Mouse (Mus musculus) ES-E14 (cell line): ENCODE results near the gene Cxcr2. TPM values are rescaled to one million over a fixed set of nuclear protein-coding genes. Genes with fewer than 3 reads are reported as not detected.

Source experiments
- DNase-seq: peaks from one replicate; pipeline ENCODE4 v3.0.0-alpha.2; 2013; ENCODE audit warnings: low read depth, low spot score
- H3K27ac ChIP-seq: 2 replicates; pipeline ENCODE4 v1.5.1; 2012; ENCODE audit warnings: low read depth, mild to moderate bottlenecking, low read length, moderate library complexity, mixed read lengths; ENCODE audit not compliant: poor library complexity, insufficient read depth, severe bottlenecking
- H3K36me3 ChIP-seq: 2 replicates; pipeline ENCODE4 v1.6.1; 2012; ENCODE audit warnings: mild to moderate bottlenecking, low read length, moderate library complexity, mixed read lengths; ENCODE audit not compliant: control insufficient read depth, poor library complexity, insufficient read depth, severe bottlenecking
- H3K4me1 ChIP-seq, 2 experiments: fragments of 150-350 bp in 1 of 2; sonication (generic) in 1 of 2; 2 replicates each; pipeline ENCODE4 v1.6.1; 2012; ENCODE audit warnings: low read length in 2 of 2, mild to moderate bottlenecking in 1 of 2, mixed read lengths in 1 of 2; ENCODE audit not compliant: control insufficient read depth in 2 of 2, insufficient read depth in 2 of 2, poor library complexity in 1 of 2
- H3K4me3 ChIP-seq, 2 experiments: fragments of 150-350 bp in 1 of 2; sonication (generic) in 1 of 2; 2 replicates each; pipeline ENCODE4 v1.5.1; 2012; ENCODE audit warnings: low read length in 2 of 2, low read depth in 1 of 2, mild to moderate bottlenecking in 1 of 2, mixed read lengths in 1 of 2; ENCODE audit not compliant: insufficient read depth in 1 of 2, poor library complexity in 1 of 2, severe bottlenecking in 1 of 2
- H3K9ac ChIP-seq: 2 replicates; pipeline ENCODE4 v1.6.1; 2012; ENCODE audit warnings: low read depth, mild to moderate bottlenecking, low read length, mixed read lengths; ENCODE audit not compliant: poor library complexity, insufficient read depth, severe bottlenecking
- H3K9me3 ChIP-seq: fragments of 150-350 bp; sonication (generic); 2 replicates; pipeline ENCODE4 v1.6.1; 2012; ENCODE audit warnings: low read depth, mild to moderate bottlenecking, low read length; ENCODE audit not compliant: control insufficient read depth, insufficient read depth
- CHD2 ChIP-seq: IDR thresholded peaks from 2 replicates; pipeline ENCODE4 v1.6.1; 2014; ENCODE audit warnings: mild to moderate bottlenecking, low read depth, low read length, inconsistent platforms
- HCFC1 ChIP-seq: IDR thresholded peaks from 2 replicates; pipeline ENCODE4 v1.6.1; 2012; ENCODE audit warnings: low read length, inconsistent platforms, borderline replicate concordance; ENCODE audit not compliant: insufficient read depth
- MAFK ChIP-seq: IDR thresholded peaks from 2 replicates; pipeline ENCODE4 v1.6.1; 2014; ENCODE audit warnings: mild to moderate bottlenecking, low read depth, low read length, inconsistent platforms; ENCODE audit not compliant: insufficient read depth
- ZC3H11A ChIP-seq: IDR thresholded peaks from 2 replicates; pipeline ENCODE4 v1.6.1; 2012; ENCODE audit warnings: low read depth, mild to moderate bottlenecking, inconsistent platforms, low read length, borderline replicate concordance
- ZNF384 ChIP-seq: IDR thresholded peaks from 2 replicates; pipeline ENCODE4 v1.6.1; 2012; ENCODE audit warnings: low read depth, low read length, inconsistent platforms
- in situ Hi-C, 2 experiments: fragments of 600-800 bp; cut with MboI; formaldehyde crosslinking; loops; one replicate each; pipeline ENCODE4 v1.15.1; 2025; ENCODE audit warnings: low sequenced_read_pairs in 2 of 2, inconsistent platforms in 1 of 2; ENCODE audit not compliant: unreplicated experiment in 2 of 2
- total RNA-seq: library from RNA; depleted of rRNA; stranded (reverse); fragments of 300-350 nt; gene quantifications from 2 replicates; pipeline ENCODE4 v1.2.3, GENCODE M21; 2012

The Cxcr2 gene
- total RNA-seq, 1 experiment, result 0.22 TPM

DNA sequence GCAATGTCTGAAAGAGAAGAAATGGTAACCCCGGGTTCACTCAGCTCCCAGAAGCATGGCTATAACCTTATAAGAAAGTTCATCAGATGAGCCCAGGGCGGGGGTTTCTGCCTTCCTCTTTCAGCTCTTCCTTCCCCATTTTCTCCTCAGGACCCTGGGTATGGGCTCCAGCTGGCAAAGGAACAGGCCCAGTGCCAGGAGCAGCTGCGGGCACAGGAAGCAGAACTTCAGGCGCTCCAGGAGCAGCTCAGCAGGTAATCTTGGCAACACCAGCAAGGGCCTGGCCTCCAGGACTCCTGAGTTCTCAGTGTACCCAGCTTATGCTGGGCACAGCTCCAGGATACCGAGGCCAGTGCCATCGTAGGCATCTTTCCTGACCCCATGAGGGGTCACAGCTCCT lies 19.8 kb upstream of the Cxcr2 start:
- no peak overlapping the region for H3K27ac ChIP-seq
- in situ Hi-C loops, result no loop called here
- no peak for TF ChIP-seq ZNF384
- TF ChIP-seq CHD2, result no peak
- TF ChIP-seq HCFC1, result no peak
- TF ChIP-seq ZC3H11A, result no peak
- no peak for TF ChIP-seq MAFK

DNA sequence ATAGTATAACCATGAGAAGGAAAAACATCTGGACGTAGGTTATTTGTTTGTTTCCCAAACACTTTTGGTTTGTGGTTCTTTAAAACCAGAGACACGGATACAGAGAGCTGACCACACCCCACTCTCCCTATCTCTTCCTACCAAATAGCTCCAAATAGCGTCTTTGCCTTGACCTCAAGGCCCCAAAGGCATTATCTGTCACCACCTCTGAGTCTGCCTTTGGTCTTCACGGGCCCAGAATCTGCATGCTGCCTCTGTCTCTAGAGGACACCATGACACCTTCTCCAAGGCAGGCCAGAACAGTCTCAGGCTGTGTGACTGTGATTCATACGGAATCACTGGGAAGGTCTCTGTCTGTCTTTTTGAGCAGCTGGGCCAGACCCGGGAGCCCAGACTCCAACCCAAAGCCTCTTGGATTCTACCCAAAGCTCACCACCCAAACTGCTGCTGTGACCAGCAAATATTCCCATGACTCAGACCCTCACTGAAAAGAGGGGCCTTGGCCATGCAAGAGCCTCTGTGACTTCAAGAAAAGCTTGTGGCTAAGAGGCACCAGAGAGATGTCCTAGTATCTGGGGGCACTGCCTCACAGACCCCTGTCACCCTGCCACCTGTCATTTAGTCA lies 18.4 kb upstream of the Cxcr2 start:
- Histone ChIP-seq H3K4me1 (no peaks in the 10 kb centered on the region), H3K9me3 (no peaks in the 10 kb centered on the region), H3K9ac (no peak overlapping the region), H3K27ac (no peak overlapping the region), H3K36me3 (no peaks in the 10 kb centered on the region), H3K4me3 (no peak overlapping the region)
- TF ChIP-seq ZNF384 (no peak), HCFC1 (no peak), MAFK (no peak), CHD2 (no peak), ZC3H11A (no peak)
- DNase-seq, result no peak
- in situ Hi-C loops, result no loop called here

More for the DNA sequence above, 19.8 kb upstream of the Cxcr2 start:
- Histone ChIP-seq H3K9me3 (no peaks in the 10 kb centered on the region), H3K4me3 (no peak overlapping the region), H3K9ac (no peak overlapping the region), H3K4me1 (no peaks in the 10 kb centered on the region), H3K36me3 (no peaks in the 10 kb centered on the region)
- no peak for DNase-seq

DNA sequence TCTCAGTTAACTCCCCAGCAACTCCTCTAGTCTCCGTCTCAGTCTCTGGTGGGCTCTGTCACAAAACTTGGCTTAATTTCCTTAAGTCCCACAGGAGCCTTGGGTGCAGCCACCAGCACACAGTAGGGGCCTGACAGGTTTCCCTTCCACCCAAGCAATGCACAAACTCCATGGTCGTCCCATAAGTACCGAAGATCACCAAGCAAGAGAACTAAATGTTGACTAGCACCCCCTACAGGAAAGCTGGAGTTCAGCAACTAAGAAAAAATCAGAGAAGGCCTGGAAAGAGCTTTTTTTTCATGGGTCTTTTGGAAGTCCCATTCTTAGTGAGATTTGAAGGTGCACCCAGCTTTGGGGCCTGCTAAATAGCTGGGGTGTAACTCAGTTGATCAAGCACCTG lies 14.4 kb upstream of the Cxcr2 start:
- no peak overlapping the region for H3K27ac ChIP-seq
- 0 out of 4 replicates have a peak, but pooled peaks cover 0 to 2% of the 10 kb centered on the region in 2 experiments for H3K4me1 ChIP-seq
- H3K4me3 ChIP-seq, result no peak overlapping the region
- no peaks in the 10 kb centered on the region for H3K9me3 ChIP-seq
- no peak overlapping the region for H3K9ac ChIP-seq
- TF ChIP-seq MAFK, result no peak
- no peak for TF ChIP-seq HCFC1
- TF ChIP-seq ZNF384, result peak; percentile 53; the same call in 1 of the 2 replicates
- DNase-seq, result no peak
- no peaks in the 10 kb centered on the region for H3K36me3 ChIP-seq
- in situ Hi-C loops, result no loop called here

DNA sequence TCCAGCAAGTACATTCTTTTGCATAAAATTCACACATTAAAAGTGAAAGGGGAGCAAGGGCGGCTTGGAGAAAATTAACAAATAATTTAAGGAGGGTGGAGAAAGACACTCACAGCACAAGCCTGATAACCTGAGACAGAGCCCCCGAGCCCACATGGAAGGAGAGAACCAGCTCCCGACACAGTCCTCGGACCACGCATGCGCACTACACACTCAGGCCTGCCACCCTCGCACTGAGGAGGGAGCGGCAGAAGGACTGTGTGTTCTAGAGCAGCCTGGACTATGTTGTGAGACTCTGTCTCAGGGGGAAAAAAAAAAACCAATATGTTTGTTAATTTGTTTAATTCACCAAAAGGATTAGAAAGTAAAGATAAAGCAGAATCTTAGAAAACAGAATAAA lies 12.0 kb upstream of the Cxcr2 start:
- no peak overlapping the region for H3K4me3 ChIP-seq
- H3K9ac ChIP-seq, result no peak overlapping the region
- DNase-seq, result no peak
- no peak overlapping the region for H3K27ac ChIP-seq
- in situ Hi-C loops, result no loop called here
- TF ChIP-seq ZC3H11A, result no peak
- no peak for TF ChIP-seq HCFC1
- H3K36me3 ChIP-seq, result no peaks in the 10 kb centered on the region
- H3K4me1 ChIP-seq, result 0 out of 4 replicates have a peak, but pooled peaks cover 0 to 2% of the 10 kb centered on the region in 2 experiments
- no peaks in the 10 kb centered on the region for H3K9me3 ChIP-seq

DNA sequence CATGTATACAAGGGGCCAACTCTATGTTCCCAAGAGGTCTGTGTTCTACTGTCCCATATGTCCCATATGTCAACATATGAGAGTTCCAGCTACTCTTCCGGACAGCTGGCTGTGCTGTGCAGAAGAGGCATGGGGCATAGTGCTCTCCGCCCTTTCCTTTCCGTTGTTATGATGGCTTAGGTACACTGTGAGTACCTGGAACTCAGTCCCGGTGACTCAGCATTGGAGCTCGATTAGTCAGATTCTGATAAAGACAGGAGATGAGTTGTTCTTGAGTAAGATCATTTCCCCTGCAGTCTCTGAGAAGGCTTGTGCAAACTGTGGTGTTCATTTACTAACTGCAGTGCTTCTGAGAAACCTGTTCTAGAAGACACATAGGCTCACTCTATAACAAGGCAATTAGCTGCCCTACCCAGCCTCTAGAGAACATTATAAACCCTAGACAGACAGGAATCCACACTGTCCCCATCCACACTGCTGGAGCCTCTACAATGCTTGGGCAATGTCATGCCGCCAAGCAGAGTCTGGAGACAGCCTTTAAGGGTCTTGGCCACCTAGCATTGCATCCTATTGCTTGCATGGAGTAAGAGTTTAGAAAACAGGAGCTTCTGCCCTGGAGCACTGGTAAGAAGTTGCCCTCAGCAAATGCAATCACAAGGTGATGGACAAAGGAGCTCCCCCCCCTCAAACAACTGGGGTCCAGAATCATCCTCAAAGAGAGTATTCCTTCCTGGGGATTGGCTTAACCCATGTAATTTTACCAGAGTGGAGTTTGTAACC lies 4.5 kb upstream of the Cxcr2 start:
- in situ Hi-C loops, result no loop called here
- Histone ChIP-seq H3K9ac (no peak overlapping the region), H3K27ac (no peak overlapping the region), H3K4me3 (no peak overlapping the region), H3K9me3 (no peaks in the 10 kb centered on the region), H3K4me1 (no peaks in the 10 kb centered on the region), H3K36me3 (no peaks in the 10 kb centered on the region)
- TF ChIP-seq ZNF384 (no peak), CHD2 (no peak), ZC3H11A (no peak), HCFC1 (no peak), MAFK (no peak)
- no peak for DNase-seq
